Mouse (Mus musculus): Measurements from ENCODE around the gene Prkag2.

DNA sequence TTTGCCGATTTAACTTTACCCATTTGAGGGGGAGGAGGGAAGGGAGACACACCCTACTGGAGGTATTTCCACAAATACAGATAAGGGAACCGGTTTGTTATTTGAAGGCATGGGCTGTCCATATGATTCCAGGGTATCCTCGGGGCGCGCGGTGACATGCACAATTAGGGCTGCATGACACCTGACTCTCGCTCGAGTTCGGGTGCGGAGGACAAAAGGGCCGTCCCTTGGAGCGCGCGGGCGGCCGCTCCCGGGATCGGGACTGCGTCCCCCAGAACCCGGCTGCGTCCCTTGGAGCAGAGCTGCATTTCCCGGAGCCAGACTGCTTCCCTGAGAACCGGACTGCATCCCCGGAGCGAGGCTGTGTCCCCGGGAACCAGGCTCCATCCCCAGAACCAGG is 192.7 kb downstream of the Prkag2 start:
- no peak for TF ChIP-seq FLI1 (IDR thresholded peaks at IDR 0.05; ENCODE audit: low read length)
- no peak for TF ChIP-seq GATA1 (IDR thresholded peaks at IDR 0.05; ENCODE audit: borderline replicate concordance, low read length)
